Mouse (Mus musculus) left cerebral cortex, adult 18-20 months (tissue): Measurements from ENCODE around the gene Gm47955. TPM values are rescaled to one million over a fixed set of nuclear protein-coding genes. Genes with fewer than 3 reads are reported as not detected.
"Not testable (repeated sequence)": the region's sequence is repeated elsewhere in the genome, so short reads cannot be mapped to it uniquely, and the experiment has no call there.

Source experiments
- DNase-seq, 2 experiments: peaks; one replicate each; pipeline ENCODE4 v3.0.0; 2021 to 2022; ENCODE audit warnings: low spot score in 2 of 2, mixed read lengths in 1 of 2
- total RNA-seq, 2 experiments: library from RNA; stranded (reverse); gene quantifications; 2 replicates each; pipeline ENCODE4 v1.2.3; 2021

Gm47955 gene
- total RNA-seq, 2 experiments from 2014 or later = not detected

DNA sequence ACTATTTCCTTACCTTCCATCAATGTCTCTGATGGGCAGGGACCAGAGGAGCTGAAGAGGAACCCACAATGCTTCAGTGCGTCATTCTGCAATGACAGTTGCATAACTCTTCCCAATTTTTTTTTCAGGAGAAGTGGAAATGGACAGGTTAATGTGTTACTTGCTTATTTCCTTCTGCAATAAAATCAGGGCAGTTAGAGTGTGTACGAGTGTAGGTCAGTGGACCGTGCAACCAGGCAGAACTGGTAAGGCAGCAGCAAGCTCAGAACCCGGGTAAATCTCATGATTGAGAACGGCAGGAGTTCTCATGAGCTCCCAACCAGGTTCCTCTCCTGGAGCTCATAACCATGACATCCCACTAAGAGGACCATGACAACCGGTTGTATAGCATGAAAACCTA is 32.0 kb downstream of the Gm47955 start:
- DNase-seq = no peak

DNA sequence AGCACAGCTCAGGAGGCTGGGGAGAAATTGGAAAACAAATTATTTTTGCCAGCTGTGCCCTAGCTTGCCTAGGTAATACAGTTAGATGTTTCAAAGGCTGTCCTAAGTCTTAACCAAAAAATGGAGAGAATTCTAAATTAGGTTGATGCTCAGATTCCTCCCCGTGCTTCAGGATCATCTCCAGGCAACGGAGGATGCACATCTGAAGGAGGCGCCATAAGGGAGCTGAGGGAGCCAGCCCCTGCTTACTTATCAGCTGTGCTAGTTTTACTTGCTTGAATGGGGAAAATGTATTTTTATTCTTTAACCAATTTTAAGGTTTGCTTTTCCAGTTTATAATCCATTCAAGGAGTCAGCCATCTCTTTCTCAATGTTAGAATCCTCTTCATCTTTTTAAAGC is 33.9 kb downstream of the Gm47955 start:
- DNase-seq = no peak

DNA sequence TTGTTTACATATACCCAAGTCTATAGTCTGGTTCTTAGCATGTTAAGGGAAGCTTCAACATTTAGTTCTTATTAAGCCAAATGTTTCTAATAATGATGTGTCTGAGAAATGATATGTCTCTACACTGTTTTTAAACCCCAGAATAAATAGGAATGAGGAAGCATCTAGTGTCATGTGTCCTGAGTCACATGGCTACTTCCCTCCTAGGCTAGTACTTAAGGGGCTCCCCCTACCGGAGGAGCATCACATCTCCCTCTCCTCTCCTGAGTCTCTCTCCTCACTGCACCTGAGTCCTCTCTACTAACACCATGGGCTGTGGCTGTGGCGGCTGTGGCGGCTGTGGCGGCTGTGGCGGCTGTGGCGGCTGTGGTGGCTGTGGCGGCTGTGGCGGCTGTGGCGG is 40.2 kb downstream of the Gm47955 start, which contains the start of gene Gm47959:
Gm47959 (plus strand) TSS at position 243 of the 400 bp plus-strand sequence.
- not testable (repeated sequence) for DNase-seq

DNA sequence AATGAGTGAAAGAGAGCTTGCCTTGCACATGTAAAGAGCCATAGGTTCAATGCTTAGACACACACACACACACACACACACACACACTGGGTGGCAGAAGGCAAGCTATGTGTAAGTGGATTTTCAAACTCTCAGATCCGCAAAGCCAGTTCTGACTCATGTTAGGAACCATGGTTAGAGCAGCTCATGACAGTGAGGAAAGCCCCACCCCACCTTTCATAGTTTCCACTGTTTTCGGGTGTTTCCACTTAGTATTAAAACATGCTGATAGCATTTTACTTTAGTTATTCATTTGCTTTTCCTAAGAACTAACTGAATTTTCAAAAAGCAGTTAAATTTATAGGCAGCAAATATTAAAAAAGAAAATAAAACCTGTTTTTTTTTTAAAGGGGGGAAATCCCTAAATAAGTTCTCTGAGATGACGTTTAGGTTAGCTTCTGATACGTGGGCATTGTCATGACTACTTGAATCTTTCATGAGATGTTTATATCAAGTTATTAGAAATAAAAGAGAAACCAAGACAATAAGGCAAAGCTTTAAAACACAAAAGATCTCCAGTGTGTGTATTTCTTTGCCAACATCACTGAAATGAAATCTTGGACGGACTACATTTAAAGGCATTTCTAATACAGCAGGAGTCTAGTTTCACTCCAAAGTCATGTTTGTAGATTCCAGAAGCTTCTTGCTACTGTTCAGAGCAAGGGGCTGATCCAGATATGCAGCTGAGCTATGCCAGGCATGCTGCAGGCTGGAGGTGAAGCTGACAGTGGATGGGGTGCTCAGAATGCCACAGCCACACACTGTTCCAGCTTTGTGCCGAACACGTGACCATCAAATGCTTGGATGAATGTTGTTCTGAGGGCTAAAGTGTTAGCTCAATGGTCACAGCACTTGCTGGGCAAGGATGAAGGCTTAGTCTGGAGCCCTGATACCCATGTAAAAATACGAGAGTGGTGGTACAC is 46.4 kb downstream of the Gm47955 start:
- no peak for DNase-seq

DNA sequence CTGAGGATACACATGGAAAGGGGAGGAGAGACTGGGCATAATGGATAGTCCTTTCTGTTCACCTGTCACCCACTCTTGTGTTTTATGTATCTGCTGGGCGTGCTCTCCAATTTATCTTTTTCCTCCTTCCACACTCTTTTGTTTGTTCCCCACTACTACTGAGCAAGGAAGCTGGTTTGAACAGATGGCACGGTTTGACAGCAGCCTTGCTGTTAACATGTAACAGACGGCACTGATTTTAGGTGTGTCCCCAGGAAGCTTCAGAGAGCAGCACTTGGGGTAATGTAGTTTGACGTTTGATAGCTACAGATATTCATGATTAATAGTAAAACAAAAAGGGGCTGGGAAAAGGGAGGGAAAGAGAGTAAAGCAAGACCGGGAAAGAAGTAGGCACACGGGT is 47.4 kb downstream of the Gm47955 start:
- no peak for DNase-seq

Other genes with a start within 250 kb of the Gm47955 start
- 100 to 1,000 TPM; 262 to 266 TPM for gene Mff, start 235.4 kb upstream of the Gm47955 start, total RNA-seq
- not detected for gene Tm4sf20, start 191.8 kb upstream of the Gm47955 start, total RNA-seq
- not detected for gene Gm47791, start 189.0 kb upstream of the Gm47955 start, total RNA-seq
- 10 to 100 TPM; 72.5 to 80.7 TPM for gene Agfg1, start 120.8 kb upstream of the Gm47955 start, total RNA-seq
- under 1 TPM; 0.49 to 0.59 TPM for gene A030005L19Rik, start 47.0 kb upstream of the Gm47955 start, total RNA-seq
- gene A030014E15Rik, start 35.4 kb upstream of the Gm47955 start, total RNA-seq = not detected
- gene Gm6217, start 28.9 kb upstream of the Gm47955 start, total RNA-seq = not detected
- gene A030003K21Rik, start 16.9 kb upstream of the Gm47955 start, total RNA-seq = not detected
- not detected for gene Gm7544, start 4.3 kb upstream of the Gm47955 start, total RNA-seq
- gene Gm47959, start 40.3 kb downstream of the Gm47955 start, total RNA-seq = not detected
- gene Slc19a3, start 78.2 kb downstream of the Gm47955 start, total RNA-seq = 1 to 10 TPM; 2.0 to 2.6 TPM
- gene Krtap28-10, start 82.2 kb downstream of the Gm47955 start, total RNA-seq = not detected
- gene Gm47969, start 84.6 kb downstream of the Gm47955 start, total RNA-seq = not detected
- not detected for gene A030005K14Rik, start 99.1 kb downstream of the Gm47955 start, total RNA-seq
- gene Krtap28-13, start 100.6 kb downstream of the Gm47955 start, total RNA-seq = not detected
- gene Ccl20, start 156.5 kb downstream of the Gm47955 start, total RNA-seq = not detected
- gene Daw1, start 199.5 kb downstream of the Gm47955 start, total RNA-seq = under 1 TPM; 0.26 to 0.28 TPM